Mouse (Mus musculus) lung, postnatal 36 days (tissue): ENCODE measurements around the gene Fam184b.

Experiments
- DNase-seq: peaks from one replicate; pipeline ENCODE4 v3.0.0; 2022; ENCODE audit warnings: mixed read lengths

Gene Fam184b

DNA sequence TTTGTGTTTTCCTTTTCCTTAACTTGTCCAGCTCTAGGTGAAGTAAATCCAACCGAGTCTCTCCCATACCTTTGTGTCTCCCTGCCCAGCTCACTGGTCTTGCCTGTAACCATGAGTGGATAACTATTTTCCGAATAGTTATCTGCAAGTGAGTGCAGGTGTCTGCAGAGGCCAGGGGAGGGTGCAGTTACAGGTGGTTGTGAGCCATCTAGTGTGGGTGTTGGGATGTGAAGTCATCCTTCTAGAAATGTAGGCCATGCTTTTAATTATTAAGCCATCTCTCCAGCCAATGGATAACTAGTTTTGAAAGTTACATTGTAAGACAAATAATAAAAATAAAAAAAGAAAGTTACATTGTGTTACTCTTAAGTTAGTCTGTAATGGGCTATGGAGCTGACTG lies 125.9 kb downstream of the Fam184b start:
- no peak for DNase-seq

- DNase-seq = no peak
Observed at GRCm38 (mm10) chr5:45512908-45513307, 126.5 kb downstream of the Fam184b start.

DNA sequence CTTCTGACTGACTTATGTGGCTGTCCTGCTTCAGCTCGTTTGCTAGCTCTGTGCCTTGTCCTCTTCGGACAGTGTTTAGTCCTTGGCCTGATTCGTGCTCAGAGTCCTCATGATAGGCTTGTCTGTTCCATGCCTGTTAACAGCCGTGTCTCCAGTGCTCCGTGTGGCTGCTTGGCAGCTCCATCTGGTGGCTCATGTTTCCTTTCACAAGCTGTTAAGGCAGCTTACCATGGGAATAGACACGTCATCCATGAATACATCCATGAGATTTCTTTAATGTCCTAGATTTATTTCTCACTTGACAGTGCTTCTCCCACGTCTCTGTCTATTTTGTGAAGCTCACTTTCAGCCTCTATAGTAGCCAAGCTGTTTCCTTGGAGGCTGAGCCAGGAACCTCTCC lies 129.3 kb downstream of the Fam184b start:
- no peak for DNase-seq

GRCm38 (mm10) chr5:45497564-45497963 lies 141.8 kb downstream of the Fam184b start:
- no peak for DNase-seq

- no peak for DNase-seq
Observed at GRCm38 (mm10) chr5:45496930-45497550, 142.4 kb downstream of the Fam184b start.

DNA sequence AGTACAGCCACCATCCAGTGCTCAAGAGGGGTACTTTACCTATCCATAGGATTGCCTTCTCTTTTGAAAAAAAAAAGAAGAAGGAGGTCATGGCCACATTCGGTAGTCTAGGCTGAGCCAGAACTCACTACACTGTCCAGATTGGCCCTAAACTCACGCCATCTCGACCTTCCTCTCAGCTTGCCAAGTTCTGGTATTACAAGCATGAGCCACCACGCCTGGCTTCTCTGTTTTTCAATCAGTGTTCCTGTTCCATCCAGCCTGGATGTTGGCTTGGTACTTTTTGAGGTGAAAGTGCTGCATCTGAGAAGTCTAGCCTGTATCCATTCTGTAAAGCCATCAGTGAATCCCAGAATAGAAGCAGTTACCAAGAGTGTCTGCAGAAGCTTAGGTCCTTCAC lies 142.9 kb downstream of the Fam184b start:
- no peak for DNase-seq

DNA sequence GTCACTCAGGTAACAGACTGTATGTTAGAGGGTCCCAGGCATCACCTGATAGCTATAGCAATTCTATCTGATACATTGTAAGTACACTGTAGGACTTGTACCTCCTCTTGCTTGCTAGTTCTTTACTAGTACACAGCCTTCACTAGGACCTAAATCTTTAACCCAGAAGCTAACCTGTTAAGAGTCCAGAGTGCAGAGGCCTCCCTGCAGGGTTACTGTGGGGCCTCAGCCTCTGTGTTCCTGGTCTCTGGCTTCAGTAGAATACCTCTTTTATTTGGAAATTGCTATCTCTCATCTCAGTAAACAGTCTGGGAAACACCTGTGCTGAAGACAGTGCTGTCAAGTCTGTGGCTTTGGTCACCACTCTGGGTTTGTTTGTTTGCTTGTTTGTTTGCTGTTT lies 143.4 kb downstream of the Fam184b start:
- DNase-seq = no peak

DNA sequence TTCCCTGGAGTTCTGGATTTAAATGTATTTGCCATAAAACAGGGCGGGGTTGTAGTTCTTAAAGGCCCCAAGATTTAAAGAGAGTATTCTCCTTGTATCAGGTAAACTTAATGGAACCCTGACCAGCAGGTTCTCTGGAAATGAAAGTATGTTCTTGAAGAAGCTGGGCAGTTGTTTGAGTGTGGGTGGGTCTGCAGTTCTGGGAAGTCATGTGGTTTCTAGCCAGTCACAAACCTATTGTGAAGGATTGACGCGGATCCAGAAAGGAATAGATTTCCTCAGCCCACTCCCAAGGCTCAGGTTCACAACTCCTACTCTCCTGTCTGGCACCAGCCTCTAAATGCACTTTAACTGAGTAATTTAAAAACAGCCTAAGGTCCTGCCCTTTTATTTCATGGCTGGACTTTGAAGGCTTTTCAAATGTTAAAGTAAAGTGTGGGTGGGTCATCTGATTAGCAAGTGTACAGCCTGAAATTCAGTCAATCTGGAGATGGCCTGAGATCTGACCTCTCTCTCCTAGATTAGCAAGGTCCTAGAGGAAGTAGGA lies 143.9 kb downstream of the Fam184b start:
- peak; percentile 67 for DNase-seq

- DNase-seq = peak; percentile 42
Observed at GRCm38 (mm10) chr5:45494093-45494755, 145.2 kb downstream of the Fam184b start.

DNA sequence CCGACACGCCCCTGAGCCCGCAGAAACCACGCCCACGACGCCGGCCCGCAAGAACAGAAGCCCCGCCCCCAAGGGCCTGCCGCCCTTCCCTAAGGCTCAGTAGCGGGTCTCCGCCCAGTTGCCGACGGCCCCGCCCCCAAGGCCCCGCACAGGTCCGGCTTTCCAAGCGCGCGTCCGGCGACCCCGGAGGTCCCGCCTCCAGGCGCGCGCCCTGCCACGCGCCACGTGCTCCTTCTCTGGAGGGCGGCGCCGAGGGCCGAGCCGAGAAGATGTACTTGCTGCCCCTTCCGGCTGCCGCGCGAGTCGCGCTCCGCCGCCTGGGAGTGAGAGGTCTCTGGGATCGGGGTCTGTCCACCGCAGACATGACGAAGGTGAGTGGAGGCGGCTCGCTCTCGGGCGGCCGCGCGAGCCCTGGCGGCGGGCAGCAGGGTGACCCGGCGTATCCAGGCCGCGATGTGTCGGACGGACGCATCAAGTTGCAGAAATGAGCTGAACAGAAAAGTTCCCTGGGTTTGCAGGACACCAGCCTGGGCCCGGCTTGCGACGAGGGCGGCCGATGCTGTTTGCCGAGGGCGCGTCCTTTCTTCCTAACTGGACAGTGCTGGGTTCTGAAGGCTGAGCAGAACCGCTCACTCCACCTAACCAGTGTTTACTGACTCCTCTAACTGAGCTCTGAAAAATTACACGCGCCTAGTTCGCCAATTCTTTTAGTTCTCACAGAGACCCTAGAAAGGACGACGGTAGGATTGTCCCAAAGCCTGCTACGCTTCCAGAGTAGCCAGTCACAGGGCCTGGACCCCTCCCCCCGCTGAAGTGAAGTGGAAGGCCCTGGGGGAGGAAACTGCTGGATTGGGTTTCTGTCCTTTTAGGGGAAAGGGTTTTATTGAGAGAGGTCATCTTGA lies 146.0 kb downstream of the Fam184b start, which contains the start of gene Lap3:
Gene Lap3, plus strand, starts transcription at position 184 of the 902 bp plus-strand sequence.
- DNase-seq = peak; percentile 100

GRCm38 (mm10) chr5:45491776-45492175 lies 147.6 kb downstream of the Fam184b start:
- no peak for DNase-seq

GRCm38 (mm10) chr5:45483654-45484053 lies 155.8 kb downstream of the Fam184b start:
- DNase-seq = no peak

- DNase-seq = peak; percentile 26
Observed at GRCm38 (mm10) chr5:45482607-45483006, 156.8 kb downstream of the Fam184b start.

GRCm38 (mm10) chr5:45481125-45481524 lies 158.3 kb downstream of the Fam184b start:
- no peak for DNase-seq

GRCm38 (mm10) chr5:45480066-45480465 lies 159.3 kb downstream of the Fam184b start:
- no peak for DNase-seq
